Mouse (Mus musculus) intestine, embryonic 16.5 days (tissue): ENCODE measurements at regions not wholly inside any gene's neighbourhood (a gene's known extent, or its start where the extent isn't known, plus 50 kb on each side); places are given as distances from the start of the nearest gene placed in this dataset.

ENCODE experiments used
- ATAC-seq: fragments of 200-750 bp; cut with Nextera tagmentation; 2 replicates; pipeline ENCODE4 v1.8.0; 2017; ENCODE audit warnings: moderate TSS enrichment, moderate library complexity
- H3K27ac ChIP-seq: fragments of 300-500 bp; sonication (generic); 2 replicates; pipeline ENCODE4 v1.5.1; 2014; ENCODE audit warnings: mild to moderate bottlenecking, low read length
- H3K27me3 ChIP-seq: fragments of 300-500 bp; sonication (generic); replicated peaks from 2 replicates; pipeline ENCODE4 v1.6.1; 2014; ENCODE audit warnings: low read length, control low read depth, mixed read lengths; ENCODE audit not compliant: control insufficient read depth, insufficient read depth
- H3K36me3 ChIP-seq: fragments of 300-500 bp; sonication (generic); 2 replicates; pipeline ENCODE4 v1.6.1; 2014; ENCODE audit warnings: low read length, control low read depth; ENCODE audit not compliant: control insufficient read depth, insufficient read depth
- H3K4me1 ChIP-seq: fragments of 300-500 bp; sonication (generic); 2 replicates; pipeline ENCODE4 v1.6.1; 2014; ENCODE audit warnings: low read length, control low read depth, mixed read lengths; ENCODE audit not compliant: control insufficient read depth, insufficient read depth
- H3K4me2 ChIP-seq: fragments of 300-500 bp; sonication (generic); 2 replicates; pipeline ENCODE4 v1.6.1; 2014; ENCODE audit warnings: low read depth, low read length, control low read depth
- H3K4me3 ChIP-seq: fragments of 300-500 bp; sonication (generic); 2 replicates; pipeline ENCODE4 v1.5.1; 2014; ENCODE audit warnings: mild to moderate bottlenecking, low read length
- H3K9ac ChIP-seq: fragments of 300-500 bp; sonication (generic); 2 replicates; pipeline ENCODE4 v1.6.1; 2014; ENCODE audit warnings: low read depth, low read length
- H3K9me3 ChIP-seq: fragments of 300-500 bp; sonication (generic); 2 replicates; pipeline ENCODE4 v1.6.1; 2016; ENCODE audit warnings: low read length, control low read depth; ENCODE audit not compliant: control insufficient read depth
- WGBS: fragments of 180-500 bp; shearing (Covaris S2); extraction: QIAGEN DNeasy Blood & Tissue Kit; methylation state at CpG from one replicate; pipeline ENCODE4 v1.1.7; 2014; 5-methylcytosine and 5-hydroxymethylcytosine counted together

DNA sequence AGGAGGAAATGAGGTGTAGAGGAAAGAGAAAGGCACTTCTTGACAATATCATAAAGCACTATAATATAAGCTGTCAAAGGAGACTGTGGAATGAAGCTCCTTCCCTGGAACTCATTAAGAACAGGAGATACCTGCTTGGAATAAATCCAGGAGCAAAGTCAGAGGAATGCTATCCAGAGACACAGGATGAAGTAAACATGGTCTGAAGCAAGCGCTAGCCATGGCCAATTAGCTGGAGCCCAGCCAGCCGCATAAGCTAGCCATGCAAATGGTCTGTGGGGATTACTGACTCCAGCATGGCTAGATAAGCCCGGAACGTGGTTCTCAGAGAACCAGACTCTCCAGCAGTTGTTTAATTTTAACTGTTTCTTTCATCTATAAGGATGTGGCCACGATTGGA lies 54.9 kb upstream of the Gpc3 start:
- no peaks in the 10 kb centered on the region for H3K9me3 ChIP-seq
- no peaks in the 10 kb centered on the region for H3K27me3 ChIP-seq
- H3K4me1 ChIP-seq = no peaks in the 10 kb centered on the region
- no peak overlapping the region for H3K27ac ChIP-seq
- no peak overlapping the region for H3K9ac ChIP-seq
- 39% methylated on average over 5 of the region's 5 CpGs for WGBS
- no peak overlapping the region for H3K4me2 ChIP-seq
- ATAC-seq = no peak
- H3K36me3 ChIP-seq = no peaks in the 10 kb centered on the region
- H3K4me3 ChIP-seq = no peak overlapping the region

DNA sequence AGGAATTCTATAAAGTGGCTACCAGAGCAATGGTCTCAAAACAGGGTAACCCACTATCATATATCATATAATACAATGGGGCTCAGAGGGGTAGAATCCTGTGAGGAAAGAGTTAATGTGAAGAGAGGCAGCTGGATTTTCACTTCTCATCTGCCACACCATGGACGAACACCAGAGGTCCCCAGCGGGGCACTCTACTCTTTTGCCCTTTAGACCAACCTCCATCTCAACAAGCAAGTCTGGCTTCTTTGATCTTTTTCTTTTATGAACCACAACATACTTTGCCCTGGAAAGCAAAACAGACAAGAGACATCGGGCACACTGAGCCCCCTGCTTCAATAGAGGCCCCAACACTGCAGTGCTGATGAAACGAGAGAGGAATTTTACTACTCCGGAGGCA lies 65.3 kb upstream of the Gpc3 start:
- H3K36me3 ChIP-seq = no peaks in the 10 kb centered on the region
- H3K9ac ChIP-seq = no peak overlapping the region
- H3K4me2 ChIP-seq = 0 out of 2 replicates have a peak overlapping the region, but pooled peaks have one; percentile 16
- 0 out of 2 replicates have a peak overlapping the region, but pooled peaks have one; percentile 14 for H3K4me3 ChIP-seq
- no peaks in the 10 kb centered on the region for H3K9me3 ChIP-seq
- ATAC-seq = no peak
- WGBS = 17% methylated on average over 5 of the region's 5 CpGs
- H3K27me3 ChIP-seq = no peaks in the 10 kb centered on the region
- no peaks in the 10 kb centered on the region for H3K4me1 ChIP-seq
- no peak overlapping the region for H3K27ac ChIP-seq

DNA sequence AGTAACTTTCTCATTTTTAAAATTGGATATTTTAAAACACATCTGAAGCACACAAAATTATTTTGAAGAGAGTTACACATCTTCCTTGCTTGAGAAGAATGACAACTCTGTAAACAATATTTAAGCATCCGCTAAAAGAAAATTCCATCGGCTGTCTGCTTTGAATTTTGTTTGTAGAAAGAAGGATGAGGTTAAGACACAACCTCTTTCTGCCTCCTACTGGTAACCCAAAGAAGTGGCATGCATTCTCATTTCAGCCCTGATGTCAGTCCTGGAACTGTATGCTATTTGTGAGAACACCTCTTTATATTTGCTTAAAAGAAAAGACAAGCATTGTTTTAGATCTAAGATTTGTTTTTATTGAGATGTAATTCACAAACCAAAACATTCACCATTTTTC lies 80.6 kb upstream of the Gpc3 start:
- ATAC-seq = no peak
- 33% methylated on average over 2 of the region's 2 CpGs for WGBS
- no peaks in the 10 kb centered on the region for H3K27me3 ChIP-seq

DNA sequence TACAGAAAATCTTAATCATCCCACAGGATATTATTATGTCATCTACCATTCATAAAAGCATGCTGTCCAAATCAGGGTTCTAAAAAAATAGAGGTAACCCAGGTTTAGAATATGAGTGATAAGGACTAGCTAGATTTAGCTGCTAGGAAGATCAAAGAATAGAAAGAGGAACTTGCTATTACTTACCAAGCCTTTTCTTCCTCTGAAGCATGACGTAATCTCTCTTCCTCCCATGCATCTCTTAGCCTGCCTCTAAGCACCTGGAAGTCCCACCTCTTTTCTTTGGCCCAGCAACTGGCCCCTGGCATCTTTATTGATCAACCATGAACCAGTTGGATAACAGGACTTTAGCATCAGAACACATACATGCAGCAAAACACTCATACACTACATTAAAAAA lies 85.9 kb upstream of the Gpc3 start:
- WGBS = 87% methylated on average over 1 of the region's 1 CpGs
- no peak overlapping the region for H3K4me2 ChIP-seq
- no peak overlapping the region for H3K27ac ChIP-seq
- ATAC-seq = no peak
- H3K9ac ChIP-seq = no peak overlapping the region
- no peaks in the 10 kb centered on the region for H3K9me3 ChIP-seq
- no peak overlapping the region for H3K4me3 ChIP-seq
- no peaks in the 10 kb centered on the region for H3K27me3 ChIP-seq
- H3K36me3 ChIP-seq = no peaks in the 10 kb centered on the region
- H3K4me1 ChIP-seq = no peaks in the 10 kb centered on the region

More for the DNA sequence above, 80.6 kb upstream of the Gpc3 start:
- no peak overlapping the region for H3K4me3 ChIP-seq
- H3K27ac ChIP-seq = no peak overlapping the region
- no peaks in the 10 kb centered on the region for H3K4me1 ChIP-seq
- no peak overlapping the region for H3K4me2 ChIP-seq
- H3K9me3 ChIP-seq = no peaks in the 10 kb centered on the region
- no peaks in the 10 kb centered on the region for H3K36me3 ChIP-seq
- H3K9ac ChIP-seq = no peak overlapping the region

DNA sequence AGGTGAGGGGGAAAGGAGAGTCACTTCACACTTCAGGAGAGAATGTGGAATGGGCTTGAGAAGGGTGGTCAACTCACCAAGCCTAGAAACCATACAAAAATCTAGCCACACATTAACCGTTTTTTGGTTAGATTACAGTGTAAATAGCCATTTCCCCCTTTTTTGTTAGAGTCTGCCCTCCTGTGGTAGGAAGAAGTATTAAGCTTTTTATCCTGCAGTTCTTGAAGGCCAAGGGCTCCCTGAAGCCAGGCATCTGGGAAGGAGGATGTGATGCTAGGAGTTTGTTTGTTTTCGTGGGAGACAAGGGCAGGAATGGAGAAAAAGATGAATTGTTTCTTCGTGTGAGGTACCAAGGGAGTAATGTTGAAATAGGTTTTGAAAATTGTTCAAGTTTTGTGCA lies 73.5 kb upstream of the Ccdc160 start:
- Histone ChIP-seq H3K36me3 (no peaks in the 10 kb centered on the region), H3K27me3 (no peaks in the 10 kb centered on the region), H3K4me3 (no peak overlapping the region), H3K4me2 (no peak overlapping the region), H3K9me3 (no peaks in the 10 kb centered on the region), H3K4me1 (no peaks in the 10 kb centered on the region), H3K27ac (no peak overlapping the region), H3K9ac (no peak overlapping the region)
- WGBS = 22% methylated on average over 3 of the region's 3 CpGs
- ATAC-seq = no peak

DNA sequence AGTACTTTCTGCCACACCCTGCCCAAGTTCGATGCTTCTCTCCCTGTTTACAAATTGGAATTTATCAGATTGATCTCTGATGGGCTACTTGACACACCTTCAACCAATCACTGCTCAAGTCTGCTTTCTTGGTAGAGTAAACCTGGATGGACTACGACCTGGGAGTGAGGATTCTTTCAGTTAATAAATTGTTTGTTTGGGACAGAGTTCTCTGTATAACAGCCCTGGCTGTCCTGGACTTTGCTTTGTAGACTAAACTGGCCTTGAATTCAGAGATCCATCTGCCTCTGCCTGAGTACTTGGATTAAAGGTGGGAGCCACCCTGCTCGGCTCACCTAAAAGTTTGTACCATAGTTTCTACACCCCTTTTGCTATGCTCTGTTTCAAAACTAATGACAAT lies 52.9 kb upstream of the Ccdc160 start:
- Histone ChIP-seq H3K36me3 (no peaks in the 10 kb centered on the region), H3K27ac (no peak overlapping the region), H3K4me1 (no peaks in the 10 kb centered on the region), H3K9ac (no peak overlapping the region), H3K4me2 (no peak overlapping the region), H3K9me3 (no peaks in the 10 kb centered on the region), H3K4me3 (no peak overlapping the region), H3K27me3 (no peaks in the 10 kb centered on the region; the same call in 1 of the 2 replicates)
- peak; percentile 80 for ATAC-seq
- 61% methylated on average over 3 of the region's 3 CpGs for WGBS
